Mouse (Mus musculus) MEL (cell line): ENCODE results near the gene Rom1.

Experiments used
- CTCF ChIP-seq, 3 experiments: IDR thresholded peaks in 2 of 3; conservative IDR thresholded peaks in 1 of 3; 2 replicates each; pipeline ENCODE4 v1.5.1; 2011 to 2012; ENCODE audit warnings: low read length in 3 of 3, low read depth in 2 of 3, mild to moderate bottlenecking in 2 of 3, improper control_type of control experiment in 1 of 3, inconsistent platforms in 1 of 3, mixed read lengths in 1 of 3, moderate library complexity in 1 of 3; ENCODE audit not compliant: control insufficient read depth in 1 of 3, insufficient read depth in 1 of 3, poor library complexity in 1 of 3, severe bottlenecking in 1 of 3
- E2F4 ChIP-seq: IDR thresholded peaks from 2 replicates; pipeline ENCODE4 v1.6.1; 2011; ENCODE audit warnings: low read depth, low read length, improper control_type of control experiment, borderline replicate concordance
- EP300 ChIP-seq, 2 experiments: IDR thresholded peaks; 2 replicates each; pipeline ENCODE4 v1.6.1; 2011; ENCODE audit warnings: improper control_type of control experiment in 2 of 2, low read length in 2 of 2, low read depth in 1 of 2, mild to moderate bottlenecking in 1 of 2
- ETS1 ChIP-seq: IDR thresholded peaks from 2 replicates; pipeline ENCODE4 v1.6.1; 2012; ENCODE audit warnings: low read depth, mild to moderate bottlenecking, inconsistent platforms, low read length, improper control_type of control experiment, moderate library complexity
- HCFC1 ChIP-seq: IDR thresholded peaks from 2 replicates; pipeline ENCODE4 v1.6.1; 2012; ENCODE audit warnings: low read depth, mild to moderate bottlenecking, inconsistent platforms, low read length, improper control_type of control experiment, moderate library complexity
- JUND ChIP-seq: IDR thresholded peaks from 2 replicates; pipeline ENCODE4 v1.6.1; 2011; ENCODE audit warnings: low read depth, mild to moderate bottlenecking, improper control_type of control experiment, low read length
- MEF2A ChIP-seq: IDR thresholded peaks from 2 replicates; pipeline ENCODE4 v1.6.1; 2014; ENCODE audit warnings: low read depth, mild to moderate bottlenecking, inconsistent platforms, low read length, improper control_type of control experiment; ENCODE audit not compliant: poor library complexity, insufficient replicate concordance, severe bottlenecking; ENCODE audit errors: extremely low read depth
- POLR2A ChIP-seq, 2 experiments: IDR thresholded peaks; 2 replicates each; pipeline ENCODE4 v1.6.1; 2011 to 2012; ENCODE audit warnings: low read length in 2 of 2, mild to moderate bottlenecking in 2 of 2, control low read depth in 1 of 2, improper control_type of control experiment in 1 of 2, low read depth in 1 of 2, moderate library complexity in 1 of 2; ENCODE audit not compliant: control insufficient read depth in 1 of 2, insufficient read depth in 1 of 2, poor library complexity in 1 of 2
- RCOR1 ChIP-seq: IDR thresholded peaks from 2 replicates; pipeline ENCODE4 v1.6.1; 2012; ENCODE audit warnings: low read depth, mild to moderate bottlenecking, inconsistent platforms, low read length, improper control_type of control experiment
- TAL1 ChIP-seq: IDR thresholded peaks from 2 replicates; pipeline ENCODE4 v1.6.1; 2012; ENCODE audit warnings: mild to moderate bottlenecking, inconsistent platforms, low read length, moderate library complexity, mixed read lengths
- TBP ChIP-seq: IDR thresholded peaks from 2 replicates; pipeline ENCODE4 v1.8.0; 2011; ENCODE audit warnings: low read depth, low read length, improper control_type of control experiment
- TCF12 ChIP-seq: IDR thresholded peaks from 2 replicates; pipeline ENCODE4 v1.6.1; 2014; ENCODE audit warnings: low read depth, mild to moderate bottlenecking, inconsistent platforms, low read length, improper control_type of control experiment, moderate library complexity
- ZNF384 ChIP-seq: IDR thresholded peaks from 2 replicates; pipeline ENCODE4 v1.6.1; 2012; ENCODE audit warnings: low read depth, mild to moderate bottlenecking, inconsistent platforms, low read length, improper control_type of control experiment

GRCm38 (mm10) chr19:8883616-8884015 is 45.5 kb downstream of the Rom1 start, which contains the start of the genes Lbhd1 and Gm49403:
- no peak for TF ChIP-seq RCOR1
- no peak for TF ChIP-seq TCF12
- no peak for TF ChIP-seq ETS1
- TF ChIP-seq CTCF (IDR thresholded peaks at IDR 0.05 in 2 of 3, conservative IDR thresholded peaks at IDR 0.05 in 1 of 3; ENCODE audit: control insufficient read depth in 1 of 3, insufficient read depth in 1 of 3, low read depth in 2 of 3, low read length in 3 of 3, poor library complexity in 1 of 3, severe bottlenecking in 1 of 3) = no peak
- TF ChIP-seq EP300 (IDR thresholded peaks at IDR 0.05; ENCODE audit: low read depth in 1 of 2, low read length in 2 of 2) = no peak
- no peak for TF ChIP-seq POLR2A (IDR thresholded peaks at IDR 0.05; ENCODE audit: control insufficient read depth in 1 of 2, insufficient read depth in 1 of 2, low read depth in 1 of 2, low read length in 2 of 2, poor library complexity in 1 of 2)
- TF ChIP-seq TBP = no peak
- TF ChIP-seq ZNF384 = no peak
- no peak for TF ChIP-seq HCFC1
- no peak for TF ChIP-seq JUND
- no peak for TF ChIP-seq TAL1
- TF ChIP-seq MEF2A = no peak
- TF ChIP-seq E2F4 = no peak
